Mouse (Mus musculus) liver, embryonic 14.5 days (tissue): ENCODE measurements at regions not wholly inside any gene's neighbourhood (a gene's known extent, or its start where the extent isn't known, plus 50 kb on each side); places are given as distances from the start of the nearest gene placed in this dataset.

Experiments used
- ATAC-seq: fragments of 200-750 bp; cut with Nextera tagmentation; 2 replicates; pipeline ENCODE4 v1.8.0; 2017; ENCODE audit warnings: moderate number of reproducible peaks, mild to moderate bottlenecking, moderate library complexity; ENCODE audit not compliant: insufficient read depth
- DNase-seq, 3 experiments: peaks; one replicate each; pipeline ENCODE4 v3.0.0-alpha.2; 2012 to 2013; ENCODE audit warnings: low read depth in 3 of 3, low spot score in 3 of 3
- H3K27ac ChIP-seq: fragments of 300-500 bp; sonication (generic); 2 replicates; pipeline ENCODE4 v1.5.1; 2014; ENCODE audit warnings: moderate library complexity, mild to moderate bottlenecking, control low read depth, inconsistent platforms
- H3K27me3 ChIP-seq: fragments of 300-500 bp; sonication (generic); 2 replicates; pipeline ENCODE4 v1.6.1; 2014; ENCODE audit warnings: mild to moderate bottlenecking, low read length, moderate library complexity; ENCODE audit not compliant: control insufficient read depth, insufficient read depth
- H3K36me3 ChIP-seq: fragments of 300-500 bp; sonication (generic); replicated peaks from 2 replicates; pipeline ENCODE4 v1.6.1; 2014; ENCODE audit warnings: low read depth; ENCODE audit not compliant: control insufficient read depth, insufficient read depth
- H3K4me1 ChIP-seq, 2 experiments: fragments of 200-500 bp in 1 of 2; fragments of 300-500 bp in 1 of 2; sonication (generic) in 1 of 2; replicated peaks; 2 replicates each; pipeline ENCODE4 v1.6.1; 2012 to 2014; ENCODE audit warnings: antibody characterized with exemption in 1 of 2, inconsistent platforms in 1 of 2, low read length in 1 of 2; ENCODE audit not compliant: control insufficient read depth in 2 of 2, insufficient read depth in 2 of 2
- H3K4me2 ChIP-seq: fragments of 300-500 bp; sonication (generic); 2 replicates; pipeline ENCODE4 v1.6.1; 2014; ENCODE audit warnings: low read depth, mild to moderate bottlenecking, control low read depth, moderate library complexity
- H3K4me3 ChIP-seq, 2 experiments: fragments of 200-500 bp in 1 of 2; fragments of 300-500 bp in 1 of 2; sonication (generic) in 1 of 2; 2 replicates each; pipeline ENCODE4 v1.5.1; 2012 to 2014; ENCODE audit warnings: low read depth in 2 of 2, low read length in 2 of 2, mild to moderate bottlenecking in 2 of 2, control low read depth in 1 of 2, inconsistent platforms in 1 of 2, moderate library complexity in 1 of 2; ENCODE audit not compliant: insufficient read depth in 1 of 2
- H3K9ac ChIP-seq: fragments of 300-500 bp; sonication (generic); replicated peaks from 2 replicates; pipeline ENCODE4 v1.6.1; 2014; ENCODE audit warnings: mild to moderate bottlenecking, control low read depth, moderate library complexity
- H3K9me3 ChIP-seq: fragments of 300-500 bp; sonication (generic); 2 replicates; pipeline ENCODE4 v1.6.1; 2016; ENCODE audit warnings: low read length, mixed read lengths; ENCODE audit not compliant: control insufficient read depth
- CTCF ChIP-seq: IDR thresholded peaks from 2 replicates; pipeline ENCODE4 v1.5.1; 2016; ENCODE audit warnings: antibody characterized with exemption, low read depth, control low read depth
- EP300 ChIP-seq: IDR thresholded peaks from 2 replicates; pipeline ENCODE4 v1.6.1; 2016; ENCODE audit warnings: antibody characterized with exemption, low read depth
- WGBS: fragments of 180-500 bp; shearing (Covaris S2); extraction: QIAGEN DNeasy Blood & Tissue Kit; methylation state at CpG from one replicate; pipeline ENCODE4 v1.1.7; 2014; ENCODE audit not compliant: insufficient replicate concordance; 5-methylcytosine and 5-hydroxymethylcytosine counted together

DNA sequence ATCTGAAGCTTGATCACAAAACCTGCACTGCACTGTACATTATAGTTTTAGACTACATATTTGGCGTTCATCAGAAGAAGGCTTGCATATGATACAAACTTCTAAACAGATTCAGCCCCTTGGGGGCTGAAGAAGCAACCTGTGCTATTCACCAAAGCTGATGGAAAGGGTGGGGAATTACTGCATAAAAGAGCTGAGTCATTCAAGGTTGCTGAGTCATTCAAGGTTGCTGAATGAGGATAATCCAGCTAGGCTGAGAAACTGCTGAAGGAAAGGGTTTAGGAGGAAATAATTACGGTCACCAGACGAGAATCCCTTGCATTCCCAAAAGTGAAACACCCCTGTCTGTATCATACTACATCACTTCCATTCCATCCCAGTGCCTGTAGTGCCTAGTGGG is 679.4 kb downstream of the Slc16a7 start:
- no peak for ATAC-seq
- Histone ChIP-seq H3K9me3 (no peaks in the 10 kb centered on the region), H3K4me2 (no peak overlapping the region), H3K9ac (no peak overlapping the region), H3K4me1 (no peaks in the 10 kb centered on the region), H3K36me3 (no peaks in the 10 kb centered on the region), H3K27me3 (no peaks in the 10 kb centered on the region), H3K27ac (no peak overlapping the region), H3K4me3 (no peak overlapping the region)
- no peak for DNase-seq
- WGBS = 64% methylated on average over 3 of the region's 3 CpGs
- no peak for TF ChIP-seq EP300
- no peak for TF ChIP-seq CTCF

- Histone ChIP-seq H3K9ac (no peak overlapping the region), H3K4me1 (no peaks in the 10 kb centered on the region), H3K9me3 (no peaks in the 10 kb centered on the region), H3K36me3 (no peaks in the 10 kb centered on the region), H3K27me3 (no peaks in the 10 kb centered on the region), H3K4me3 (no peak overlapping the region), H3K4me2 (no peak overlapping the region), H3K27ac (no peak overlapping the region)
- ATAC-seq = no peak
- WGBS = 37% methylated on average over 2 of the region's 2 CpGs
- TF ChIP-seq CTCF = no peak
- TF ChIP-seq EP300 = no peak
- DNase-seq = no peak
These were observed 682.6 kb downstream of the Slc16a7 start for GRCm38 (mm10) chr10:124706642-124707041.
